Mouse (Mus musculus): ENCODE measurements around the gene Hivep2. TPM values are rescaled to one million over a fixed set of nuclear protein-coding genes. Genes with fewer than 3 reads are reported as not detected.

Hivep2 gene
- 6.1 and 7.9 TPM in 2 replicates for polyA plus RNA-seq (2014; fragmentation: Nextera tagmentation; extraction: Ambion mirVana)

DNA sequence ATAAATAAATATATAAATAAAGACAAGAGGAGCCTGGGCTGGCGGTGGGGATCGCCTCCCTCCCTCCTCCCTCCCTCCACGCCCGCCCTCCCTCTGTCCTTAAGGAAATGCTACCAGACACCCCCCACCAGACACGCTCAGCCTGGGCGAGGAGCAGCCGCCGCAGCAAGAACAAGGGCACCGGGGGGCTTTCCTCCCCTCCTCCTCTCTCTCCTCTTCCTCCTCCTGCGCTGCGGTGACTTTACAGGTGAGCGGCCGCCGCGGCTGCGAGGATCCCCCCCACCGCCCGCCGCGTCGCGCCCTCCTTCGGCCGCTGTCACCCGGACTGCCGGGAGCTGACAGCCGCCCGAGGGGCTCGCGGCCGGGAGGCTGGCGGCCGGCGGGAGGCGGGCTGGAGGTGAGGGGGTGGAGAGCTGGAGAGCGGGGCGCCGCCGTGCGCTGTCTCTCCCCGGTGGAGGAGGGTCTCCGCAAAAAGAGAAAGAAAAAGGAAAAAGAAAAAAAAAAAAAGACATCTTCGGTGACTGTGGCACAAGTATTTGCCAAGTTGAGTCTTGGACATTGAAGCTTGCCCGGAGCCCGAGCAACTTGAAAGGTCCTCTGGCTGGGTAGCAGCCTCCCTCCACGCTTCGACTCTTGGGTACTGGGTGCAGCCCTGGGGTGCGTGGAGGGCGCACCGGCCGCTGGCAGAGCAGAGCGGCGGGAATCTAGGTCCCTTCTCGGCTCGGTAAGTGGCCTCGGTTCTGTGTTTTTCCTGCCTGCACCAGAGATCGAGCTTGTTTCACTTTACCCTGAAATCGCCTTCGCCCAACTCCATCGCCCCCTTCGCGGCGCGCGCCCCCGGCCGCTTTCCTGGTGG lies at the start of gene Hivep2:
Gene Hivep2 (plus strand): TSS at position 102 of the 856 bp plus-strand sequence.
- H3K9ac ChIP-seq (ENCODE audit: low read depth, low read length) = peak within 1 kb of the TSS; percentile 81
- peaks cover 4% of the 10 kb centered on the region; the same call in 1 of the 2 replicates for H3K4me1 ChIP-seq (ENCODE audit: control insufficient read depth, insufficient read depth, low read length)
- WGBS = under 1% methylated on average over 58 of the region's 67 CpGs
- H3K27me3 ChIP-seq (ENCODE audit: control insufficient read depth, insufficient read depth, low read length) = no peaks in the 10 kb centered on the region
- H3K4me2 ChIP-seq (replicated peaks; ENCODE audit: low read depth, low read length) = peak within 1 kb of the TSS; percentile 94
- H3K4me3 ChIP-seq (ENCODE audit: low read length) = peak within 1 kb of the TSS; percentile 77
- peak; percentile 68 for ATAC-seq (ENCODE audit: low FRiP score, low TSS enrichment)
- peak within 1 kb of the TSS; percentile 93 for H3K27ac ChIP-seq (ENCODE audit: low read depth, low read length)
- no peaks in the 10 kb centered on the region for H3K9me3 ChIP-seq (ENCODE audit: control insufficient read depth, low read length)
- H3K36me3 ChIP-seq (ENCODE audit: control insufficient read depth, insufficient read depth, low read length) = no peaks in the 10 kb centered on the region

DNA sequence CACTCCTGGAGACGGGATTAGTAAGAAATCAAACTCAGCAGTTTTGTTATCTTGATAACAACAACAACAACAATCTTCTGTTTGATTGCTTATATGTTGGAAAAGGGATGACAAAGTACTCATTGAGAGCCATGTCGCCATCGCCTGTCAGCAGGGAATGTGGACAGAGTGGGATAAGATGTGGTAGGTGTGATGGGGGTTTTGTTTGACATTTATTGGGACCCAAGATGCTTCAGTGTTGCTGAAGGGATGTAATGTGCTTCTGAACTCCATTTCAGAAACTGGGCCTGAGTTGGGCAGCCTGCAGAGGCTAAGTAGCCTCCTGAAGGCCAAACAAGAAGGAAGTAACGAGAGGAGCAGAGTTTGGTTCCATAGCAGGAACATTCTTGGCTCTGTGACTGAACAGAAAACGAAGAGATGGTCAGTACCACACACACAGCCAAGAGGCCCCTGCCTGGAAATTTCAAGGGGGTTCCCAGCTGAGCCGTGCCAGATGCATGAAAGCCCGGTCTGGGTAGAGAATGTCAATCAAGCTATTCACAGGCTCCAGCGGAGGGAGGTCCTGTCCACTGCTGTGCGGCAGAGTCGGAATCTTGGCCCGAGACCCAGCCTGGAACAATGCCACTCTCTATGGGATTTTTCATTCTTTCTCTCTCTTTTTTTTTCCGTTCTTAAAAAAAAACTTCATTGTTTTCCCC lies 49.1 kb upstream of the Hivep2 start:
- no peak for ATAC-seq (ENCODE audit: low FRiP score, low TSS enrichment)
- H3K4me2 ChIP-seq (replicated peaks; ENCODE audit: low read depth, low read length) = no peak overlapping the region
- no peak overlapping the region for H3K9ac ChIP-seq (ENCODE audit: low read depth, low read length)
- H3K4me1 ChIP-seq (ENCODE audit: control insufficient read depth, insufficient read depth, low read length) = no peaks in the 10 kb centered on the region
- H3K27ac ChIP-seq (ENCODE audit: low read depth, low read length) = no peak overlapping the region
- H3K9me3 ChIP-seq (ENCODE audit: control insufficient read depth, low read length) = no peaks in the 10 kb centered on the region
- no peaks in the 10 kb centered on the region for H3K36me3 ChIP-seq (ENCODE audit: control insufficient read depth, insufficient read depth, low read length)
- WGBS = 64% methylated on average over 12 of the region's 12 CpGs
- no peak overlapping the region for H3K4me3 ChIP-seq (ENCODE audit: low read length)
- H3K27me3 ChIP-seq (ENCODE audit: control insufficient read depth, insufficient read depth, low read length) = no peaks in the 10 kb centered on the region

DNA sequence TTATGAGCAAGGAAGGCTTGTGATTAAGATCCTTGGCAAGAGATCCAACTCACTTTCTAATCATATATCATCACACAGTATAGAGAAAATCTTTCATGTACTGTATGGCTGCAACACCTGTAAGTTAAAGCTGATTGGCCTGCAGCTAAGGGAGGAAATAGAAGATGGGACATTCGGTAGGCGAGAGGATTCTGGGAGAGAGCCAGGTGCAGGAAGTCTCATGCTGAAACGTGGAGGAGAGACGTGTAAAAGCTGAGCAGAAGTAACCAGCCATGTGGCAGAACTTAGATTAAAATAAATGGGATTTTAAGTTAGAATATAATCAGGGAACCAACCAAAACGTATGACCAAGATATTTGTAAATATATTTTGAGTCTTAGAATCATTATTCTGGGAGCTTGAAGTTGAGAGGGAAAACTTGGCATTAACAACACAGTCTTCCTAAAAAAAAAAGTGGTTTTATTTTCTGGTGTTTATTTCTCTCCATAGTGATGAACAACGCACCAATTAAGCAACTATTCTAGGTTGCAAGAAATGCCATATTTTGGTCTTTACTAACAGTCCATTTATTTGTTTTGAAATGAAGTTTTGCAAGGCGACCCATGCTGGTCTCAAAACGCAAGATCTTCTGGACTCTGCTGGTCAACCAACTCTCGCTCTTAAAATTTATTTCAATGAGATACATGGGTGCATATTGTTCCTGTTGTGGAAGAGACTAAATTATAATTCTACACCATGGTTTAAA lies 44.1 kb upstream of the Hivep2 start:
- H3K4me1 ChIP-seq (ENCODE audit: control insufficient read depth, insufficient read depth, low read length) = no peaks in the 10 kb centered on the region
- H3K4me2 ChIP-seq (replicated peaks; ENCODE audit: low read depth, low read length) = no peak overlapping the region
- WGBS = 83% methylated on average over 9 of the region's 9 CpGs
- no peak overlapping the region for H3K9ac ChIP-seq (ENCODE audit: low read depth, low read length)
- no peaks in the 10 kb centered on the region for H3K9me3 ChIP-seq (ENCODE audit: control insufficient read depth, low read length)
- ATAC-seq (ENCODE audit: low FRiP score, low TSS enrichment) = no peak
- H3K27me3 ChIP-seq (ENCODE audit: control insufficient read depth, insufficient read depth, low read length) = no peaks in the 10 kb centered on the region
- no peak overlapping the region for H3K4me3 ChIP-seq (ENCODE audit: low read length)
- H3K36me3 ChIP-seq (ENCODE audit: control insufficient read depth, insufficient read depth, low read length) = no peaks in the 10 kb centered on the region
- H3K27ac ChIP-seq (ENCODE audit: low read depth, low read length) = no peak overlapping the region

DNA sequence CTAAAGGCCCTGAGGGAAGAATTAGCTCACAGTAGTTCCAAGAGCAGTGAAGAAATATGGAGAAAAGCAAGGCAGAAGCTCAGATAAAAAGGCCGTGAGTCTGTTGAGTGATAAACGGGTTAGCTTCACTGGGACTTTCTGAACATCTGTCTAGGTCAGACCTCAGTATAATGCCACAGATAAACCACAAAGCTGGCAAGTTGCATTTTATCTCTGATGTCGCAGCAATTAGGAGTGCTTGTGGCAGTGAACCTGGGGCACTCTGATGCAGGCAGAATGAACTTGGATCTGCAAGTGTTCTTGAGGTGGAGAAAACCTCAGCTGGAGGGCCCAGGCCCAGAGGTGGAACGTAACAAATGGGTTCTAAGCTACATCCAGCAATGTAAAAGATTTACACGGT lies 36.6 kb upstream of the Hivep2 start:
- Histone ChIP-seq H3K27me3 (ENCODE audit: control insufficient read depth, insufficient read depth, low read length) (no peaks in the 10 kb centered on the region), H3K36me3 (ENCODE audit: control insufficient read depth, insufficient read depth, low read length) (no peaks in the 10 kb centered on the region), H3K9ac (ENCODE audit: low read depth, low read length) (no peak overlapping the region), H3K4me2 (replicated peaks; ENCODE audit: low read depth, low read length) (no peak overlapping the region), H3K9me3 (ENCODE audit: control insufficient read depth, low read length) (no peaks in the 10 kb centered on the region), H3K27ac (ENCODE audit: low read depth, low read length) (no peak overlapping the region), H3K4me1 (ENCODE audit: control insufficient read depth, insufficient read depth, low read length) (no peaks in the 10 kb centered on the region), H3K4me3 (ENCODE audit: low read length) (no peak overlapping the region)
- no peak for ATAC-seq (ENCODE audit: low FRiP score, low TSS enrichment)
- 85% methylated on average over 5 of the region's 5 CpGs for WGBS

DNA sequence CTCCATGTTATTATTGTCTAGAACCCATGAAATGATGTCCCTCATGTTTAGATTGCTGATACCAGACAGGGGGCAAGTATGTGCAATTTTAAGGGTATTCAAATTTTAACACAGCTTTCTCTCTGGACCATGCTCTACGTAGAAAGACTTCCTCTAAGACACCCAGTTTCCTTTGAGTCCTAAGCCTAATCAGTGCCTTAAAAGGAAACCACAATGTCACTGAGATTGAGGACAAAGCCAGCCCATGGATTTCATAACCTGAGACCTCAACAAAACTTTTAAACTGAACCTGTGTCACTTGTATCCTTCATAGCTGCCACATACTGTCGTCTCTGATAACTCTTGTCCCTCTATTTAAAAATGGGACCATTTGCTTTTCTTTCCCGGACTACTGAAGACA lies 33.7 kb upstream of the Hivep2 start:
- no peak for ATAC-seq (ENCODE audit: low FRiP score, low TSS enrichment)
- no peaks in the 10 kb centered on the region for H3K9me3 ChIP-seq (ENCODE audit: control insufficient read depth, low read length)
- H3K27me3 ChIP-seq (ENCODE audit: control insufficient read depth, insufficient read depth, low read length) = no peaks in the 10 kb centered on the region
- no peaks in the 10 kb centered on the region for H3K36me3 ChIP-seq (ENCODE audit: control insufficient read depth, insufficient read depth, low read length)
- no peak overlapping the region for H3K4me2 ChIP-seq (replicated peaks; ENCODE audit: low read depth, low read length)
- no peaks in the 10 kb centered on the region for H3K4me1 ChIP-seq (ENCODE audit: control insufficient read depth, insufficient read depth, low read length)
- no peak overlapping the region for H3K9ac ChIP-seq (ENCODE audit: low read depth, low read length)
- no peak overlapping the region for H3K27ac ChIP-seq (ENCODE audit: low read depth, low read length)
- H3K4me3 ChIP-seq (ENCODE audit: low read length) = no peak overlapping the region
- WGBS = 80% methylated on average over 3 of the region's 3 CpGs

DNA sequence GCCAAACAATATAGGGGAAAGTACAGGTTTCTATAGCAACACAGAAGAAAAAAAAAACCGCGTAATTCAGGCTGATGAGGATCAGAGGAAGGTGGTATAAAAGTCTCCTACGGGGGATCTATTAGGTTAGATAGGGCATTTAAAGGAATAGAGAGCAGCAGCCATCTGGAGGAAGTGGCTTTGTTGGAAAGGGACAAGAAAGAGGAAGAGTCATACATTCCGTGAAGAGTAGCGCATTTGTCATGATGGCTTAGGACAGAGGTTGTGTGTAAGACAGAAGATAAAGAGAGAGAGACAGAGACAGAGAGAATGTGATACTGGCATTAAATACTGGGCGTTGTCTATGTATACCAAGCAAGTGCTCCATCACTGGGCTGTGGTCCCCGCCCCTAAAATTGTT lies 32.6 kb upstream of the Hivep2 start:
- Histone ChIP-seq H3K27ac (ENCODE audit: low read depth, low read length) (no peak overlapping the region), H3K9me3 (ENCODE audit: control insufficient read depth, low read length) (no peaks in the 10 kb centered on the region), H3K9ac (ENCODE audit: low read depth, low read length) (no peak overlapping the region), H3K4me1 (ENCODE audit: control insufficient read depth, insufficient read depth, low read length) (no peaks in the 10 kb centered on the region), H3K27me3 (ENCODE audit: control insufficient read depth, insufficient read depth, low read length) (no peaks in the 10 kb centered on the region), H3K36me3 (ENCODE audit: control insufficient read depth, insufficient read depth, low read length) (no peaks in the 10 kb centered on the region), H3K4me3 (ENCODE audit: low read length) (no peak overlapping the region), H3K4me2 (replicated peaks; ENCODE audit: low read depth, low read length) (no peak overlapping the region)
- 87% methylated on average over 7 of the region's 7 CpGs for WGBS
- ATAC-seq (ENCODE audit: low FRiP score, low TSS enrichment) = no peak

DNA sequence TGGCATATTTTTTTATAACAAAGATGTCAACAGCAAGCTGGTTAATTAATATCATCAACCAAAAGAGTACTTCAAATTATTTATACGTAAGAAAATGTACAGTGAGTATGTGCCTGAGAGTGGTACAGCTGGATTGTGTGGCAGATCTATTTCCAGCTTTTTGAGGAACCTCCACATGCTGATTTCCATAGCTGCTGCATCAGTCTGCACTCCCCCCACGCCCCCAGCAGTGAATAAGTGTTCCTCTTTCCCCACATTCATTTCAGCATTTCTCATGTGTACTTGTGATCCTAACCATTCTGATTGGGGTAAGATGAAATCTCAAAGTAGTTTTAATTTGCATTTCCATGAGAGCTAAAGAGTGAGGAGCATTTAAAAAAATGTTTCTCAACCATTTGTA lies 30.2 kb upstream of the Hivep2 start:
- H3K9me3 ChIP-seq (ENCODE audit: control insufficient read depth, low read length) = no peaks in the 10 kb centered on the region
- H3K27ac ChIP-seq (ENCODE audit: low read depth, low read length) = no peak overlapping the region
- no peaks in the 10 kb centered on the region for H3K4me1 ChIP-seq (ENCODE audit: control insufficient read depth, insufficient read depth, low read length)
- H3K4me3 ChIP-seq (ENCODE audit: low read length) = no peak overlapping the region
- H3K9ac ChIP-seq (ENCODE audit: low read depth, low read length) = no peak overlapping the region
- H3K27me3 ChIP-seq (ENCODE audit: control insufficient read depth, insufficient read depth, low read length) = no peaks in the 10 kb centered on the region
- WGBS = 85% methylated on average over 2 of the region's 2 CpGs
- ATAC-seq (ENCODE audit: low FRiP score, low TSS enrichment) = no peak
- H3K36me3 ChIP-seq (ENCODE audit: control insufficient read depth, insufficient read depth, low read length) = no peaks in the 10 kb centered on the region
- H3K4me2 ChIP-seq (replicated peaks; ENCODE audit: low read depth, low read length) = no peak overlapping the region

DNA sequence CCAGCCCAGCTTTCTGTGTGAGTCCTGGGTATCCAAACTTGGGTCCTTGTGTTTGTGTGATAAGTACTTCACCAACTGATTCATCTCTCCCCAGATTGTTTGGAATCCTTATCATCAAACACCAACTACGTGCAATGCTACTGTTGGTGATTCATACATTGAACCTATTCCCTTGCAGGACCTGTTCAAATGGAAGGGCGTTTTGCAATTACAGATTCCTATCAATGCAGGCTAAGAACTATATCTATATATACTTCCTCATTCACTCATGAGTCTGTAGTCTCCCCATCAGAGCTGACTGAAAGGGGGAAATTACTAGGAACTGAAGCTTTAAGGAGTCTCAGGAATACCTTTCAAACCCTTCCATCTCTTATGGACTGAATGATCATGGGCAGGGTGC lies 24.5 kb upstream of the Hivep2 start:
- WGBS = 79% methylated on average over 2 of the region's 2 CpGs
- Histone ChIP-seq H3K4me2 (replicated peaks; ENCODE audit: low read depth, low read length) (no peak overlapping the region), H3K9me3 (ENCODE audit: control insufficient read depth, low read length) (no peaks in the 10 kb centered on the region)

More for the DNA sequence above, 24.5 kb upstream of the Hivep2 start:
- Histone ChIP-seq H3K4me1 (ENCODE audit: control insufficient read depth, insufficient read depth, low read length) (peaks cover 2% of the 10 kb centered on the region; the same call in 1 of the 2 replicates), H3K9ac (ENCODE audit: low read depth, low read length) (no peak overlapping the region), H3K27ac (ENCODE audit: low read depth, low read length) (no peak overlapping the region), H3K4me3 (ENCODE audit: low read length) (no peak overlapping the region), H3K27me3 (ENCODE audit: control insufficient read depth, insufficient read depth, low read length) (no peaks in the 10 kb centered on the region), H3K36me3 (ENCODE audit: control insufficient read depth, insufficient read depth, low read length) (no peaks in the 10 kb centered on the region)
- no peak for ATAC-seq (ENCODE audit: low FRiP score, low TSS enrichment)

Data from kidney, embryonic 14.5 days (tissue).